ENCODE assay signal across 17 mouse cellular contexts in genomic region chr10:40058062-40058785, GRCm38 (mm10). TPM values are rescaled to one million over a fixed set of nuclear protein-coding genes. Genes with fewer than 3 reads are reported as not detected.
DNase-seq lines count a peak whose midpoint lies in the region; ATAC-seq and TF ChIP-seq lines count a peak whose summit lies in the region.
"Had no signal": no experiment of that assay in that cellular context is flagged by ENCODE, and none has a peak within 500 bp of the region (broad histone marks: within the 10 kb centered on the region; RNA-seq: fewer than 3 reads in every experiment).

No protein-coding gene starts in this region.

- H3K4me3 ChIP-seq in lung, postnatal 0 days (ENCODE audit: low read depth, low read length) = no peak overlapping the region
- H3K4me3 ChIP-seq: forebrain, embryonic 15.5 days; heart, embryonic 13.5 days had no signal

- DNase-seq in adrenal gland, adult 2 months = peak; percentile 43
- no peak for DNase-seq in adrenal gland, postnatal 4 days (ENCODE audit: low spot score in 2 of 2)
- peak; percentile 35 for DNase-seq in lung, postnatal 0 days (ENCODE audit: low spot score)
- no peak for DNase-seq in lung, adult 18-20 months
- DNase-seq in kidney, postnatal 10 days = peak; percentile 51
- DNase-seq in frontal cortex, postnatal 10 days (ENCODE audit: low spot score in 2 of 2) = no peak
- no peak for DNase-seq in layer of hippocampus, adult 9-11 months
- DNase-seq: cerebellum, postnatal 14 days; lung, embryonic 14.5 days; right cerebral cortex, postnatal 4 days; thymus, adult 18-20 months had no signal

- TF ChIP-seq CTCF in lung, postnatal 0 days (IDR thresholded peaks at IDR 0.05) = no peak

- H3K36me3 ChIP-seq in lung, postnatal 0 days (ENCODE audit: insufficient read depth, low read length) = no peaks in the 10 kb centered on the region
- H3K36me3 ChIP-seq: forebrain, embryonic 15.5 days; heart, embryonic 13.5 days had no signal

- H3K9me3 ChIP-seq in lung, postnatal 0 days (ENCODE audit: low read length) = no peaks in the 10 kb centered on the region
- H3K9me3 ChIP-seq: forebrain, embryonic 15.5 days; heart, embryonic 13.5 days had no signal

- TF ChIP-seq EP300 in lung, postnatal 0 days (IDR thresholded peaks at IDR 0.05) = no peak

- H3K27me3 ChIP-seq in lung, postnatal 0 days (replicated peaks; ENCODE audit: insufficient read depth, low read length) = no peaks in the 10 kb centered on the region
- H3K27me3 ChIP-seq: forebrain, embryonic 15.5 days; heart, embryonic 13.5 days had no signal

- no peak for ATAC-seq in lung, postnatal 0 days
- no peak for ATAC-seq in monocyte, adult 5-6 weeks (replicated peaks; ENCODE audit: insufficient number of reproducible peaks, low FRiP score, low TSS enrichment, poor library complexity, severe bottlenecking)
- ATAC-seq: forebrain, embryonic 15.5 days; midbrain, embryonic 16.5 days had no signal

- H3K9ac ChIP-seq in lung, postnatal 0 days (replicated peaks; ENCODE audit: low read depth) = no peak overlapping the region
- H3K9ac ChIP-seq: forebrain, embryonic 15.5 days; heart, embryonic 13.5 days; lung, embryonic 14.5 days had no signal

- WGBS in lung, postnatal 0 days = 54% methylated on average over 6 of the region's 6 CpGs

- no peak overlapping the region for H3K27ac ChIP-seq in lung, postnatal 0 days (ENCODE audit: low read length)
- H3K27ac ChIP-seq: forebrain, embryonic 15.5 days; heart, embryonic 13.5 days had no signal

- H3K4me1 ChIP-seq in lung, postnatal 0 days (ENCODE audit: insufficient read depth, low read depth, low read length) = no peaks in the 10 kb centered on the region
- H3K4me1 ChIP-seq: forebrain, embryonic 15.5 days had no signal

- H3K4me2 ChIP-seq in lung, postnatal 0 days (replicated peaks; ENCODE audit: low read depth, low read length) = no peak overlapping the region
- H3K4me2 ChIP-seq: forebrain, embryonic 15.5 days; heart, embryonic 13.5 days; lung, embryonic 14.5 days had no signal

RNA-seq across cellular contexts. Expression of gene Mfsd4b1, which starts 33.2 kb away (rescaled TPM):
- total RNA-seq in adrenal gland, adult 2 months (2021) = 1 to 10 TPM; 3.0 to 3.1 TPM
- polyA plus RNA-seq in adrenal gland, adult 2 months (2012; rRNA removed) = 0.62 and 1.5 TPM in 2 replicates
- total RNA-seq in adrenal gland, postnatal 4 days (2021) = 1 to 10 TPM; 1.7 to 2.8 TPM
- 0.46 and 0.69 TPM in 2 replicates for polyA plus RNA-seq in lung, postnatal 0 days (2015; fragmentation: Nextera tagmentation; extraction: Ambion mirVana)
- not detected in 3 replicates for total RNA-seq in monocyte, adult 5-6 weeks (2017)
- total RNA-seq: hematopoietic stem cell, adult 5-6 weeks had no signal
- polyA plus RNA-seq: lung, embryonic 14.5 days; neural tube, embryonic 11.5 days had no signal

Comparison
In these comparisons a context has a peak if more than half of its experiments do, and no peak if none do; other contexts are left out.
1. DNase-seq: peak in adrenal gland, adult 2 months (single experiment), lung, postnatal 0 days (single experiment) and kidney, postnatal 10 days (single experiment); none in adrenal gland, postnatal 4 days (0 of 2), lung, adult 18-20 months (0 of 2), frontal cortex, postnatal 10 days (0 of 2) and layer of hippocampus, adult 9-11 months (single experiment).